Mouse (Mus musculus) left cerebral cortex, adult 2 months (tissue): Measurements from ENCODE around the gene Olfr173. TPM values are rescaled to one million over a fixed set of nuclear protein-coding genes. Genes with fewer than 3 reads are reported as not detected.
A peak's percentile ranks its signal among the peaks of the same experiment; 100 is the strongest.

Experiments
- DNase-seq, 2 experiments: peaks; one replicate each; pipeline ENCODE4 v3.0.0; 2021 to 2022; ENCODE audit warnings: low spot score in 2 of 2, mixed read lengths in 1 of 2; ENCODE audit errors: extremely low spot score in 1 of 2
- H3K27ac ChIP-seq: fragments of 200-600 bp; 2 replicates; pipeline ENCODE4 v1.8.1; 2022
- H3K4me3 ChIP-seq: fragments of 200-600 bp; 2 replicates; pipeline ENCODE4 v1.8.1; 2022
- CTCF ChIP-seq: fragments of 200-600 bp; IDR thresholded peaks from 2 replicates; pipeline ENCODE4 v1.8.1; 2022; ENCODE audit warnings: antibody characterized with exemption, mild to moderate bottlenecking, moderate library complexity
- intact Hi-C: fragments of 180-260 bp; cut with DNase I; formaldehyde crosslinking; loops from one replicate; pipeline ENCODE4 v1.15.1; 2025
- long read RNA-seq, 2 experiments: library from polyadenylated mRNA; stranded (forward); transcript quantifications; one replicate each; pipeline ENCODE4 v2.0.0; 2021; ENCODE audit warnings: borderline mapping rate in 2 of 2
- microRNA-seq, 2 experiments: library from miRNA; unstranded; fragments of <30 nt; microRNA quantifications; one replicate each; pipeline ENCODE4 v1.2.0; 2021
- total RNA-seq, 2 experiments: library from RNA; stranded (reverse); gene quantifications; 2 replicates each; pipeline ENCODE4 v1.2.3; 2021

Gene Olfr173
- not detected for total RNA-seq
- long read RNA-seq, experiment 1, result 0 reads
- long read RNA-seq, experiment 2, result 0 reads

GRCm38 (mm10) chr16:58800168-58800567, at the start of gene Olfr173:
Gene Olfr173, minus strand, starts transcription at chr16:58800268.
- no peak for DNase-seq
- no peak for TF ChIP-seq CTCF
- Histone ChIP-seq H3K27ac (no peak within 1 kb of the TSS), H3K4me3 (no peak within 1 kb of the TSS)
- intact Hi-C loops, result loop anchor here (10.0 kb wide), 1 partner anchor 595 kb away; no protein-coding TSS in a partner anchor

- H3K27ac ChIP-seq, result no peak within 1 kb of the TSS
- no peak within 1 kb of the TSS for H3K4me3 ChIP-seq
- DNase-seq, result no peak
- no peak for TF ChIP-seq CTCF
- intact Hi-C loops, result no loop called here
Measured at GRCm38 (mm10) chr16:58826732-58827319, 26.8 kb upstream of the Olfr173 start, which contains the start of gene Olfr175-ps1. Gene Olfr175-ps1, minus strand, starts transcription at chr16:58826782.

- DNase-seq, result no peak
- intact Hi-C loops, result no loop called here
- Histone ChIP-seq H3K4me3 (no peak within 1 kb of the TSS), H3K27ac (no peak within 1 kb of the TSS)
- TF ChIP-seq CTCF, result no peak
Measured at GRCm38 (mm10) chr16:58763076-58763475, 37.0 kb downstream of the Olfr173 start, which contains the start of gene Olfr172. Gene Olfr172, minus strand, starts transcription at chr16:58763176.

GRCm38 (mm10) chr16:58756191-58756590, 43.9 kb downstream of the Olfr173 start:
- no peak overlapping the region for H3K27ac ChIP-seq
- intact Hi-C loops, result no loop called here
- TF ChIP-seq CTCF, result no peak
- DNase-seq, result no peak
- H3K4me3 ChIP-seq, result no peak overlapping the region

GRCm38 (mm10) chr16:58751314-58751713, 48.8 kb downstream of the Olfr173 start:
- Histone ChIP-seq H3K4me3 (no peak overlapping the region), H3K27ac (no peak overlapping the region)
- intact Hi-C loops, result no loop called here
- peak; percentile 56 for TF ChIP-seq CTCF
- DNase-seq, result no peak

GRCm38 (mm10) chr16:58746715-58747114, 53.4 kb downstream of the Olfr173 start:
- no peak for DNase-seq
- TF ChIP-seq CTCF, result no peak
- no peak overlapping the region for H3K4me3 ChIP-seq
- intact Hi-C loops, result no loop called here
- no peak overlapping the region for H3K27ac ChIP-seq

Small RNA genes lying within 50 kb of the gene (microRNA-seq; reads per million reads assigned to microRNA genes)
- gene Gm27564, result 0 reads per million in 2 experiments

Other genes with a start within 250 kb of the Olfr173 start
- gene Gm813, start 183.3 kb downstream of the Olfr173 start, total RNA-seq, result not detected
- not detected for gene E330017A01Rik, start 161.5 kb downstream of the Olfr173 start, total RNA-seq
- 10 to 100 TPM; 35.5 to 37.5 TPM for gene Cpox, start 130.0 kb downstream of the Olfr173 start, total RNA-seq
- not detected for gene Gpr15, start 81.2 kb downstream of the Olfr173 start, total RNA-seq
- 10 to 100 TPM; 95.5 to 97.5 TPM for gene Cldnd1, start 72.4 kb downstream of the Olfr173 start, total RNA-seq
- not detected for gene Olfr172, start 37.1 kb downstream of the Olfr173 start, total RNA-seq
- not detected for gene Olfr175-ps1, start 26.5 kb upstream of the Olfr173 start, total RNA-seq
- gene Olfr177, start 74.5 kb upstream of the Olfr173 start, total RNA-seq, result not detected
- gene Olfr178, start 91.8 kb upstream of the Olfr173 start, total RNA-seq, result not detected
- not detected for gene Olfr181, start 128.5 kb upstream of the Olfr173 start, total RNA-seq
- not detected for gene Olfr180, start 129.1 kb upstream of the Olfr173 start, total RNA-seq
- gene Olfr183, start 195.1 kb upstream of the Olfr173 start, total RNA-seq, result not detected
- gene Olfr186, start 230.0 kb upstream of the Olfr173 start, total RNA-seq, result not detected
- not detected for gene Olfr187, start 239.5 kb upstream of the Olfr173 start, total RNA-seq